Mouse (Mus musculus): ENCODE data around the gene Stx6.

DNA sequence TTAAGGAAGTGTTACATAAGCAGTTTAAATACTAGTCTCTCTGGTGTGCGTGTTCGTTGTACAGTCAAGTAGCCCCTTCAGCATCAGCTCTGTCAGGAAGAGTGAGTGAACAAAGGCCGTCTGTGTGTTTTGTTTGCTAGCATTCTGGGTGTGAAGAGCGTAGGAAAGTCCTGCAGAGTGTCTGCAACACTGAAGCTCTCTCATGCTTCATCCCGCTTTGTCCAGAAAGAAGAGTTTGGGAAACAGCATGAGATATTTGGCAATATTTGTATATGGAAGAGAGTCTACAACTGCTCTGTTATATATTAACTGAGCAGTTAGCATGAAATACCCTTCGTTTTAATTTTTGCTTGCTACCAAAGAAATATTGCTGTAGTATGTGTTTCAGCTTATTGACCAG, 41.0 kb downstream of the Stx6 start:
- TF ChIP-seq CTCF (IDR thresholded peaks at IDR 0.05; ENCODE audit: low read depth) (no peak), EP300 (IDR thresholded peaks at IDR 0.05; ENCODE audit: low read depth) (no peak)

Data from heart, postnatal 0 days (tissue).